Mouse (Mus musculus) embryonic fibroblast, embryonic 13.5 days (primary cell): ENCODE data around the gene Galnt10.

ENCODE experiments used
- CTCF ChIP-seq: IDR thresholded peaks from 2 replicates; pipeline ENCODE4 v1.5.1; 2011; ENCODE audit warnings: mild to moderate bottlenecking, control low read depth, low read length, moderate library complexity, borderline replicate concordance; ENCODE audit not compliant: insufficient read depth
- POLR2A ChIP-seq: IDR thresholded peaks from 2 replicates; pipeline ENCODE4 v1.6.1; 2011; ENCODE audit warnings: low read depth, mild to moderate bottlenecking, control low read depth, low read length, moderate library complexity

DNA sequence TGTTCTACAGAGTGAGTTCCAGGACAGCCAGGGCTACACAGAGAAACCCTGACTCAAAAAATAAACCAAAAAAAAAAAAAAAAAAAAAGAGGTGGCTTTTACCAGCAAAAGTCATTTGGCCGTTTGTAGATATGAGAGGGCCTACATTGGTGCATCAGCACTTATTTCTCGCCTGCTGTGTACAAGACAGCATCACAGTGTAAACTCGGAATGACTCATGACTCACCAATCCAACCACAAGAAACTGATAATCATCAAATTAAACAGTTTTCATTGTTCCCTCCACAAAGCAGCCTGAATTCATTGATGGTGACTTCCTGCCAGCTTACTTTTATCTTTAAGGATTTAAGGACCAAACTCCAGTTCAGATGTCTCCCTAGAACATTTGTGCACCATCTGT lies 159.8 kb downstream of the Galnt10 start:
- TF ChIP-seq CTCF (no peak), POLR2A (no peak)
